Mouse (Mus musculus): ENCODE results near the gene Arel1. TPM values are rescaled to one million over a fixed set of nuclear protein-coding genes. Genes with fewer than 3 reads are reported as not detected.

Arel1 gene
- polyA plus RNA-seq, 1 experiment from 2014 or later, result 21.8 TPM

DNA sequence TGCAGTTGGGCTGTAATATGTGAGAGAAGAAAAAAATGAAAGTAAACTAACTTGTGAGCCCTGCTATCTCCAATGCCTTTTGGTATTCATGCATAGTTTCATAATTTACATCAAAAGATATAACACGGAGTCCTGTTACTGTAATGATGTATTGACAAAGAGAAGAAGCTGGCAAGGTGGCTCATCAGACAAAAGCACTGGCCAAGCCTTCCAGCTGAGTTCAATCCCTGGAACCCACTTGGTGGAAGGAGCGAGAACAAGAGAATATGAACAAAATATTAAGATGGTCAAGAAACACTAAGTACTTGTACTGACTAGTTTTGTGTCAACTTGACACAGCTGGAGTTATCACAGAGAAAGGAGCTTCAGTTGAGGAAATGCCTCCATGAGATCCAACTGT, 98.4 kb downstream of the Arel1 start:
- ATAC-seq (ENCODE audit: insufficient number of reproducible peaks, insufficient read depth, low FRiP score, low TSS enrichment), result no peak
- H3K9ac ChIP-seq, result no peak overlapping the region
- H3K27ac ChIP-seq, result no peak overlapping the region
- H3K4me2 ChIP-seq (replicated peaks), result no peak overlapping the region
- no peaks in the 10 kb centered on the region for H3K9me3 ChIP-seq
- H3K36me3 ChIP-seq, result no peaks in the 10 kb centered on the region
- peaks cover 14% of the 10 kb centered on the region for H3K4me1 ChIP-seq
- WGBS, result 72% methylated on average over 2 of the region's 2 CpGs
- H3K27me3 ChIP-seq, result peaks cover 38% of the 10 kb centered on the region
- no peak overlapping the region for H3K4me3 ChIP-seq

Other genes starting within 250 kb of the Arel1 start
- 73.8 and 75.0 TPM in 2 replicates for gene Npc2, start 197.7 kb downstream of the Arel1 start, polyA plus RNA-seq (2016; fragmentation: Nextera tagmentation; extraction: Ambion mirVana)
- 147 and 159 TPM in 2 replicates for gene Isca2, start 197.6 kb downstream of the Arel1 start, polyA plus RNA-seq (2016; fragmentation: Nextera tagmentation; extraction: Ambion mirVana)
- gene Ltbp2, start 94.4 kb downstream of the Arel1 start, polyA plus RNA-seq (2016; fragmentation: Nextera tagmentation; extraction: Ambion mirVana), result 0.71 and 0.93 TPM in 2 replicates
- 142 and 152 TPM in 2 replicates for gene Fcf1, start within 50 bp of the Arel1 start, polyA plus RNA-seq (2016; fragmentation: Nextera tagmentation; extraction: Ambion mirVana)
- gene Ylpm1, start 25.4 kb upstream of the Arel1 start, polyA plus RNA-seq (2016; fragmentation: Nextera tagmentation; extraction: Ambion mirVana), result 37.0 and 39.6 TPM in 2 replicates
- gene Prox2, start 139.9 kb upstream of the Arel1 start, polyA plus RNA-seq (2016; fragmentation: Nextera tagmentation; extraction: Ambion mirVana), result 3.7 and 4.4 TPM in 2 replicates
- gene Dlst, start 139.9 kb upstream of the Arel1 start, polyA plus RNA-seq (2016; fragmentation: Nextera tagmentation; extraction: Ambion mirVana), result 110 and 117 TPM in 2 replicates
- 1.7 and 2.2 TPM in 2 replicates for gene Rps6kl1, start 180.4 kb upstream of the Arel1 start, polyA plus RNA-seq (2016; fragmentation: Nextera tagmentation; extraction: Ambion mirVana)
- 15.4 and 19.1 TPM in 2 replicates for gene Pgf, start 206.9 kb upstream of the Arel1 start, polyA plus RNA-seq (2016; fragmentation: Nextera tagmentation; extraction: Ambion mirVana)
- 79.0 and 88.2 TPM in 2 replicates for gene Eif2b2, start 248.6 kb upstream of the Arel1 start, polyA plus RNA-seq (2016; fragmentation: Nextera tagmentation; extraction: Ambion mirVana)